ENCODE assay signal across 8 mouse cellular contexts in genomic region chr12:112113710-112114109, GRCm38 (mm10). TPM values are rescaled to one million over a fixed set of nuclear protein-coding genes. Genes with fewer than 3 reads are reported as not detected.
DNase-seq lines count a peak whose midpoint lies in the region; ATAC-seq and TF ChIP-seq lines count a peak whose summit lies in the region.

No protein-coding gene starts in this region.

- 0 out of 2 replicates have a peak overlapping the region, but pooled peaks have one; percentile 56 for H3K4me3 ChIP-seq in E14TG2a.4 (replicated peaks; ENCODE audit: low read length)
- H3K4me3 ChIP-seq in lung, embryonic 16.5 days (ENCODE audit: low read length), result no peak overlapping the region

- peaks cover 38% of the 10 kb centered on the region for H3K4me1 ChIP-seq in E14TG2a.4 (replicated peaks; ENCODE audit: low read depth, low read length)
- no peaks in the 10 kb centered on the region for H3K4me1 ChIP-seq in lung, embryonic 16.5 days (replicated peaks; ENCODE audit: control insufficient read depth, insufficient read depth, low read length)

- H3K36me3 ChIP-seq in E14TG2a.4 (ENCODE audit: insufficient read depth, low read length), result no peaks in the 10 kb centered on the region
- H3K36me3 ChIP-seq in lung, embryonic 16.5 days (ENCODE audit: control insufficient read depth, insufficient read depth, low read length), result no peaks in the 10 kb centered on the region

- no peaks in the 10 kb centered on the region; the same call in 1 of the 2 replicates for H3K9me3 ChIP-seq in E14TG2a.4 (ENCODE audit: low read length)
- no peaks in the 10 kb centered on the region for H3K9me3 ChIP-seq in lung, embryonic 16.5 days (ENCODE audit: control insufficient read depth, low read length)

- intact Hi-C loops in heart, postnatal 10 days (cut with DNase I), result loop anchor here (1.0 kb wide), 3 partner anchors 27 to 428 kb away; no protein-coding TSS in a partner anchor

- TF ChIP-seq CTCF in E14TG2a.4 (conservative IDR thresholded peaks at IDR 0.05; ENCODE audit: low read length), result peak; percentile 97

- H3K27me3 ChIP-seq in E14TG2a.4 (ENCODE audit: insufficient read depth, low read length), result peaks cover 15% of the 10 kb centered on the region; the same call in 1 of the 2 replicates
- no peaks in the 10 kb centered on the region for H3K27me3 ChIP-seq in lung, embryonic 16.5 days (ENCODE audit: control insufficient read depth, insufficient read depth, low read depth, low read length)

- 14% methylated on average over 7 of the region's 7 CpGs for WGBS in lung, embryonic 16.5 days

- H3K27ac ChIP-seq in lung, embryonic 16.5 days (ENCODE audit: low read length), result no peak overlapping the region

- no peak overlapping the region for H3K9ac ChIP-seq in lung, embryonic 16.5 days (ENCODE audit: low read length)

- no peak overlapping the region for H3K4me2 ChIP-seq in lung, embryonic 16.5 days (ENCODE audit: low read depth, low read length)

- DNase-seq in brain, adult 2 months (ENCODE audit: low read depth, low spot score), result peak; percentile 82
- peak; percentile 90 to 94 for DNase-seq in heart, postnatal 10 days
- peak; percentile 56 to 93 for DNase-seq in layer of hippocampus, adult 18-20 months (ENCODE audit: low spot score in 2 of 2)
- DNase-seq in ovary, postnatal 10 days (ENCODE audit: low spot score), result peak; percentile 74
- DNase-seq in thymus, postnatal 10 days (ENCODE audit: low spot score in 2 of 2), result peak; percentile 40 to 69

- peak; percentile 64; the same call in 1 of the 2 replicates for ATAC-seq in erythroblast, adult 5-6 weeks (replicated peaks; ENCODE audit: low FRiP score, poor library complexity, severe bottlenecking)
- ATAC-seq in lung, embryonic 16.5 days (ENCODE audit: low read depth), result peak; percentile 50

RNA-seq across cellular contexts. Expression of gene Aspg, which starts 7.2 kb away (rescaled TPM):
- not detected in 2 replicates for total RNA-seq in erythroblast, adult 5-6 weeks (2015; ENCODE audit: low replicate concordance)
- total RNA-seq in erythroblast, adult 5-6 weeks (2017; ENCODE audit: low replicate concordance), result not detected in 2 replicates
- total RNA-seq in heart, postnatal 10 days (2021), result 1 to 10 TPM; 1.5 to 2.9 TPM
- total RNA-seq in layer of hippocampus, adult 18-20 months (2021), result 1 to 10 TPM; 3.8 TPM
- polyA plus RNA-seq in lung, embryonic 16.5 days (2015; fragmentation: Nextera tagmentation; extraction: Ambion mirVana), result 2.5 and 3.2 TPM in 2 replicates

RNA-seq across cellular contexts. Expression of gene Kif26a, which starts 32.3 kb away (rescaled TPM):
- not detected in 2 replicates for total RNA-seq in erythroblast, adult 5-6 weeks (2015; ENCODE audit: low replicate concordance)
- not detected in 2 replicates for total RNA-seq in erythroblast, adult 5-6 weeks (2017; ENCODE audit: low replicate concordance)
- 10 to 100 TPM; 33.4 to 33.5 TPM for total RNA-seq in heart, postnatal 10 days (2021)
- 1 to 10 TPM; 3.9 to 4.5 TPM for total RNA-seq in layer of hippocampus, adult 18-20 months (2021)
- 3.0 and 3.1 TPM in 2 replicates for polyA plus RNA-seq in lung, embryonic 16.5 days (2015; fragmentation: Nextera tagmentation; extraction: Ambion mirVana)

Comparison
In these comparisons a context has a peak if more than half of its experiments do, and no peak if none do; other contexts are left out.
1. RNA of gene Kif26a, which starts 32.3 kb away (total RNA-seq): 33.4 to 33.5 TPM in heart, postnatal 10 days; 3.9 to 4.5 TPM in layer of hippocampus, adult 18-20 months and not detected in erythroblast, adult 5-6 weeks; every median in the first group is over 4 times any median in the second.
2. Peak in every context shown above with its lines, with median percentiles within 50 percentile points of each other: DNase-seq.